Mouse (Mus musculus): ENCODE measurements around the gene Fut7. TPM values are rescaled to one million over a fixed set of nuclear protein-coding genes. Genes with fewer than 3 reads are reported as not detected.

The Fut7 gene
- total RNA-seq, 2 experiments from 2014 or later: 0.82 TPM; not detected in 1

DNA sequence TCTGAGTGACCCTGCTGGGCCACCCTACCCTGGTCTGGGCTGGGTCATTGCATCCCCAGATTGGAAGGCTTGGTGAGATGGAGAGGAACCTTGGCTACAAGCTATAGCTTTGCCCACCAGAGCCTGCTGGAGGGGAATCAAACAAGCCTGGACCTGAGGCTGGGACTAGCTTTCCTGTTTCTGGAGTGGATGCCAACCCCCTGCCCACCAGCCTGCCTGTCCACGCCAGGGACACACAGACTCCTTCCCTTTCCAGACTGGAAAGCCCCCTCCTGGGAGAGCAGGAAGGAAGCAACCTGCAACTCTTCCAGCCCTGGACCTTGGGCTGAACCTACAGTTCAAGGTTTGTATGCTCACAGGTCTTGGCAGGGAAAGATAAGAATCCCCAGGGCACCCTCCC lies 559 bp downstream of the Fut7 start:
- no peak for DNase-seq (ENCODE audit: low spot score in 2 of 2)

- no peak for DNase-seq (ENCODE audit: low spot score in 2 of 2)
Measured at GRCm38 (mm10) chr2:25425481-25425880, 2.4 kb downstream of the Fut7 start.

GRCm38 (mm10) chr2:25426721-25427191 lies 3.7 kb downstream of the Fut7 start:
- DNase-seq (ENCODE audit: low spot score in 2 of 2): peak in 1 of 2 experiments; percentile 50

- no peak for DNase-seq (ENCODE audit: low spot score in 2 of 2)
Measured at GRCm38 (mm10) chr2:25427256-25427655, 4.2 kb downstream of the Fut7 start.

DNA sequence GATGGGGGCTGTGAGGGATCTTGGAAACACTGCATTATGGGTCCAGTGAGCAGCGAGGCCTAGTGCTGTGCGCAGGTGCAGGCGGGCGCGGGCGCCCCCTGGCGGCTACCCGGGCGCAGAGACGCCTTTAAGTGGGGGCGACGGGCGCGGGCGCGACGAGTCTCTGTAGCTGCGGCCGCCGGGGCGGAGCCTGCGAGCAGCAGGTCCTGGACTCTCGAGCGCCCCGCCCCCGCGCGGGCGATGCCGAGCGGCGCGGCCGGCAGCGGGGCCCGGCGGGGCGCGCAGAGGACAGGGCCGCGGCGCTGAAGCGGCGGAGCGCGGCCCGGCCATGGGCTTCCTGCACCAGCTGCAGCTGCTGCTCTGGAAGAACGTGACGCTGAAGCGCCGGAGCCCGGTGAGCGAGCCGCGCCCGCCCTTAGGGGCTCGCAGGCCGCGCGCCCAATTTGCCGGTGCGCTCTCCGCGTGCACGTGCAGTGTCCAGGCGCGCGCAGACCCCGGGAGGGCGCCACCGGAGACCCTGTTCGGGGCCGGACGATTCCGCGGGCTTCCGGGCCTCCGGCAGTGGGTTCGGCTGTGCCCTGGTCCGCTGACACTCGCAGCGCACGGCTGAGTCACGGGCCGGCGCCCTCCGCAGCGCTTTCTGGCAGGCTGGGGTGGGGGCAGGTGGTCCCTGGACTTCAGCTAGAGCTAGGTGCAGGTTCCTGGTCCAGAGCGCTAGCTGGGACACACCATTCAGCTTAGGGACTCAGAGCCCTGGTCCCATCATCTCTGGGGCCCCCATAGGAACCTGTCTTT lies 5.6 kb downstream of the Fut7 start, which contains the start of gene Abca2:
Gene Abca2, plus strand, starts transcription at position 262 of the 795 bp plus-strand sequence.
- peak; percentile 84 to 88 for DNase-seq (ENCODE audit: low spot score in 2 of 2)

DNA sequence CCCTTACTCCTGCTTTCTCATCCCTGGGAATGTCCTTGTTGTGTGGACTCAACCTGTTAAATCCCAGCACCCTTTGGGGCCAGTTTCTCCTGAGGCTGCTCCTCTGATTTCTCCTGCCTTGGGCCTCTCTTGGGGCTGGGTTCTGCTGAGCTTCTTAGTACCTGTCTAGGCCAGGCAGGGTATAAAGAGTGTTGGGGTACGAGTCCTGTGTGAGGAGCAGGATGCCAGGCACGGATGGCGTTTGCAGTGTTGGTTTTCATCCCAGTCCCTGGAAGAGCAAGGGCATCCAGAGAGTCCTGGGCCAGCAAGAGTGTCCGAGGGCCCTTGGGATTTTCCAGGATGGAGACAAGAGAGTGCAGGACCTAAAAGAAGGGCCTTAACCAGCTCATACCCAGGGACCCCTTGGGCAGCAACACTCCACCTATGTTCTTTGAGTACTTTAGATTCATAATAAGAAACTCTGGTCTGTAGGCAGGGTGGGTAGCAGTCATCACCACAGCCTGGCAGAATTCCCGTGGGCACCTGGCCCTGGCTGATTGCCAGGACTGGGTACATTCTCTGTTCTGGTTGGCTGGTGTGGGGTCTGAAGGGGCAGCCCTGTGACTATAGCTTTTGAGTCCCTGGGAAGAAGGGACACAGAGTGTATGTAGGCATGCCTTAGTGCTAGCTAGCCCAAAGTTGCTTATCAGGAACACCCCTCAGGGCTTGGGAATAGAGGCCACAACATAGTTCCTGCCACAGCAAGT lies 6.5 kb downstream of the Fut7 start:
- no peak for DNase-seq (ENCODE audit: low spot score in 2 of 2)

GRCm38 (mm10) chr2:25430395-25431233 lies 7.5 kb downstream of the Fut7 start:
- no peak for DNase-seq (ENCODE audit: low spot score in 2 of 2)

GRCm38 (mm10) chr2:25431308-25431855 lies 8.3 kb downstream of the Fut7 start:
- no peak for DNase-seq (ENCODE audit: low spot score in 2 of 2)

DNA sequence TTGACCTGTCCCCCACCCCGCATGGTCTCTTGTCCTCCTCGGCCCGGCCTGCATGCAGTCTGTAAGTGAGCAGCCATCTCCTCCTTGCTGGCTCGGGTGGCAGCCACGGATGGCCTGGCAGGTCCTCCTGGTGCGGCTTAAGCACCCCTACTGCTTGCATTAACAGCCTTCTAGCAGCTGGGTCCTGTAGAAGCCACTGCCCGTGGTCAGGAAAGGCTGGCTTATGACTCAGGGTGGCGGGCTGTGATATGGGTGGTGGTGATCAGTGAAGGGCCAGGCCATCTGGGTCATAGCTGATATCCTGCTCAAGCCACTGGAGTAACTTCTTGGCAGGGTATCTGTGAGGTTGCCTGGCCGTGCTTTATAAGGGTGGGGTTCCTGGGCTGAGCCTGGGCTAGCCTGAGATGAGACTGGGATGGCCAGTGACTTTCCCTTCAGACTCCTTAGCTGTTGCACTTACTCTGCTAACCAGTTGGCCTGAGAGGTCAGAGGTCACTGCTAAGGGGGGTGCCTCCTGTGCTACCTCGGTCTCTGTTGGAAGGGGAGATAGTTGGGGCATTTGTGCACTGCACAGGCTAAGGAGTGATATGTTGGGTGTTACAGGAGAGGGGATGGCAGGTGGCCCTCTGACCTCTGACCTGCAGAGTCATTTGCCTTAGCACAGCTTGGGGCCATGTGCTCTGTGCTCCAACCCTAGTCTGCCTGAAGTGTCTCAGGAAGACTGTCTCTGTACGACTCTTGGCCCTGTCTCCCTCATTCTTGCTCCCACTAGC lies 9.4 kb downstream of the Fut7 start:
- no peak for DNase-seq (ENCODE audit: low spot score in 2 of 2)

GRCm38 (mm10) chr2:25433101-25433500 lies 10.0 kb downstream of the Fut7 start:
- DNase-seq (ENCODE audit: low spot score in 2 of 2): no peak

DNA sequence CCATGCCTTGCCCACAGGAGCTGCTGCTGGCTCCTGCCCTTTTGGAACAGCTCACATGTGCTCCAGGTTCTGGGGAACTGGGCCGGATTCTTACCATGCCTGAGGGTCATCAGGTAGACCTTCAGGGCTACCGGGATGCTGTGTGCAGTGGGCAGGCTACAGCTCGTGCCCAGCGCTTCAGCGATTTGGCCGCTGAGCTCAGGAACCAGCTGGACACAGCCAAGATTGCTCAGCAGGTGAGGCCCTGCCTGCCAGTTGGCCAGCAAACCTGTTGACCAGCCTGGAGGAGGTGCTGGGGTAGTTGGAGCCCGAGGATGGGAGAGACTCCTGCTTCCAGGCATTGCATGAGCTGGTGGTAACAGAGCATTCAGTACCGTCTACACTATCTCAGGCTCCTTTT lies 11.2 kb downstream of the Fut7 start:
- DNase-seq (ENCODE audit: low spot score in 2 of 2): no peak

GRCm38 (mm10) chr2:25436286-25436820 lies 13.3 kb downstream of the Fut7 start:
- no peak for DNase-seq (ENCODE audit: low spot score in 2 of 2)

DNA sequence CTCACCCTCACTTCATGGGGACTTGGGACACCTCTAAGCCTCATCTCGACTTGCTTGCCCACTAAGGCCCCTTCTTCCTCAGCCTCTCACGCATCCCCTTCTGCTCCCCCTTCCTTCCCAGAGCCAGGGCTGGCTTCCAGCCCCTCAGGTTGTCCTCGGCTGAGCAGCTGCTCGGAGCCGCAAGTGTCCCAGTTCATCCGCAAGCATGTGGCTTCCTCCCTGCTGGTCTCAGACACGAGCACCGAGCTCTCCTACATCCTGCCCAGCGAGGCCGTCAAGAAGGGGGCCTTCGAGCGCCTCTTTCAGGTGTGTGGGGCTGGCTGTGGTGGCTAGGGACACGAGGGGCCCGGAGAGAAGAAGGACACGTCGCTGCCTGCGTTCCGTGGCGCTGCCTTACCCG lies 18.0 kb downstream of the Fut7 start:
- no peak for DNase-seq (ENCODE audit: low spot score in 2 of 2)

GRCm38 (mm10) chr2:25442682-25443081 lies 19.6 kb downstream of the Fut7 start:
- DNase-seq (ENCODE audit: low spot score in 2 of 2): no peak

- no peak for DNase-seq (ENCODE audit: low spot score in 2 of 2)
Measured at GRCm38 (mm10) chr2:25450853-25451647, 28.0 kb downstream of the Fut7 start.

- DNase-seq (ENCODE audit: low spot score in 2 of 2): no peak
Measured at GRCm38 (mm10) chr2:25452951-25453350, 29.9 kb downstream of the Fut7 start.

DNA sequence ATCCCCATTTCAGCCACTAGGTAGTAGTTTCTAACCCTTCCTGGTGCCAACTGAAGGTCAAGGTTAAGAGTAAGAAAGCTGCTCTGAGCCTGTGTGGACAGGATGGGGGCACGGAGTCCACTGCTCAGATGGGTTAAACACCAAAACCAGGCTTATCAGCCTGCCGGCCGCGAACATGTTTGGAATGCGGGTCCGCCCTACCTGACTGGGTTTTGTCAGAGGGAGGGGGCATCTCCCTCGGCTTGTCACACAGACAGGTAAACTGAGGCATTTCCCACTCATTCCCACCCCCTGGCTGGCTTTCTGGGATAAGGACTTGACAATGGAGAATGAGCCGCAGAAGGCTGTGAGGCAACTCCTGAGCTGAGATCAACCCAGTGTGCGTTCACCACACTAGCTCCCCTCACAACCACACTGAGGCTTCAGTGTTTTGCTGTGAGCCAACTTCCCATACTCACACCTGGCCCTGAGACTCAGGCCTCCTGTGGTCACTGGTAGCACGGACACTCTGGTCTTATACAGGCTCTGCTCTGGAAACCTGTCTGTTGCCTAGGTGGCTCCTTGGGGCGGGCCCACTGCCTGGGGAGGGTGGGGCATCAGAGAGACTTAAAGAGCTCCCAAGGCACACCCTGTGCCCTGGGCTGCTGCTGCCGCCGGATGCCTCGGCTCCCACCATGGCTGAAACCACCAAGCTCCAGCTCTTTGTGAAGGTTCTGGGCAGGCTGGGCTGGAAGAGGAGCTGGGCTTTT lies 33.3 kb downstream of the Fut7 start, which contains the start of gene Clic3:
Gene Clic3, plus strand, starts transcription at position 634 of the 749 bp plus-strand sequence.
- DNase-seq (ENCODE audit: low spot score in 2 of 2): no peak

Measured in adrenal gland, postnatal 4 days (tissue).